Mouse (Mus musculus): ENCODE data around the gene Cemip. TPM values are rescaled to one million over a fixed set of nuclear protein-coding genes. Genes with fewer than 3 reads are reported as not detected.
"Not testable (repeated sequence)": the region's sequence is repeated elsewhere in the genome, so short reads cannot be mapped to it uniquely, and the experiment has no call there.

Gene Cemip
- polyA plus RNA-seq, 2 experiments from 2014 or later: 0.19 TPM; not detected in 1

- ATAC-seq: peak; percentile 92
Observed at GRCm38 (mm10) chr7:83891433-83892332, 194.6 kb downstream of the Cemip start.

- not testable (repeated sequence) for ATAC-seq
Observed at GRCm38 (mm10) chr7:83889946-83890345, 196.4 kb downstream of the Cemip start.

GRCm38 (mm10) chr7:83889383-83889782, 196.9 kb downstream of the Cemip start:
- ATAC-seq: no peak

- ATAC-seq: no peak
Observed at GRCm38 (mm10) chr7:83886366-83887129, 199.8 kb downstream of the Cemip start.

- no peak for ATAC-seq
Observed at GRCm38 (mm10) chr7:83885835-83886234, 200.5 kb downstream of the Cemip start.

GRCm38 (mm10) chr7:83884921-83885532, 201.3 kb downstream of the Cemip start:
- no peak for ATAC-seq

GRCm38 (mm10) chr7:83884021-83884658, 202.2 kb downstream of the Cemip start, which contains the start of the genes Tlnrd1 and Mesd:
Tlnrd1 (minus strand) TSS chr7:83884305.
Mesd (plus strand) TSS chr7:83884466.
- ATAC-seq: peak; percentile 74

GRCm38 (mm10) chr7:83883276-83884020, 202.9 kb downstream of the Cemip start:
- ATAC-seq: peak; percentile 39

Other genes starting within 250 kb of the Cemip start
- 1 to 10 TPM in 1 of 2 experiments, under 1 TPM in 1; 0.25 to 1.1 TPM for gene Tlnrd1, start 202.2 kb downstream of the Cemip start, polyA plus RNA-seq (2017; shearing (Covaris generic))
- gene Mesd, start 202.0 kb downstream of the Cemip start, polyA plus RNA-seq (2017; shearing (Covaris generic)): 10 to 100 TPM; 49.7 to 52.7 TPM
- gene Abhd17c, start 65.4 kb upstream of the Cemip start, polyA plus RNA-seq (2017; shearing (Covaris generic)): 10 to 100 TPM in 1 of 2 experiments, 1 to 10 TPM in 1; 6.1 to 11.7 TPM